Mouse (Mus musculus): ENCODE data around the gene Vmn1r221. TPM values are rescaled to one million over a fixed set of nuclear protein-coding genes. Genes with fewer than 3 reads are reported as not detected.

Gene Vmn1r221
- total and polyA plus RNA-seq, 3 experiments: 0.16 TPM; not detected in 2

DNA sequence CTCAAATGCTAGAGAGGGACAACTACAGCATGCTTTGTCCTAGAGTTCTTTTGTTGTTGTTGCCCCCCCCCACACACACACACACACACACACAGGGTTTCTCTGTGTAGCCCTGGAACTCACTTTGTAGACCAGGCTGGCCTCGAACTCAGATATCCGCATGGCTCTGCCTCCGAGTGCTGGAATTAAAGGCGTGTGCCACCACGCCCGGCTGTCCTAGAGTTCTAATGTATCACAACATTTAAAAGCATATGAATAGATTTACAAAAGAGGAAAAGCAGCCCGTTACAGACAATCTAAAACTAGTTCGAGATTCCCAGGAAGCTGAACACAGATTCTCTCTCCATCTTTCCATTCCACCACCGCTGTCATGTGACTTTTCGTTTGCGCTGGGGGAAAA lies 55.8 kb downstream of the Vmn1r221 start:
- no peaks in the 10 kb centered on the region for H3K4me1 ChIP-seq (ENCODE audit: insufficient read depth, low read depth, low read length)
- peaks cover 4% of the 10 kb centered on the region; the same call in 1 of the 2 replicates for H3K27me3 ChIP-seq (ENCODE audit: insufficient read depth, low read length)
- no peak for DNase-seq (ENCODE audit: low spot score)
- H3K9me3 ChIP-seq (replicated peaks): no peaks in the 10 kb centered on the region
- ATAC-seq (ENCODE audit: extremely low read depth, insufficient number of reproducible peaks, low FRiP score, poor library complexity, severe bottlenecking): no peak
- TF ChIP-seq CTCF (IDR thresholded peaks at IDR 0.05; ENCODE audit: low read depth, low read length): no peak
- no peaks in the 10 kb centered on the region for H3K36me3 ChIP-seq (replicated peaks)
- no peak overlapping the region for H3K4me3 ChIP-seq (ENCODE audit: low read depth, low read length)

DNA sequence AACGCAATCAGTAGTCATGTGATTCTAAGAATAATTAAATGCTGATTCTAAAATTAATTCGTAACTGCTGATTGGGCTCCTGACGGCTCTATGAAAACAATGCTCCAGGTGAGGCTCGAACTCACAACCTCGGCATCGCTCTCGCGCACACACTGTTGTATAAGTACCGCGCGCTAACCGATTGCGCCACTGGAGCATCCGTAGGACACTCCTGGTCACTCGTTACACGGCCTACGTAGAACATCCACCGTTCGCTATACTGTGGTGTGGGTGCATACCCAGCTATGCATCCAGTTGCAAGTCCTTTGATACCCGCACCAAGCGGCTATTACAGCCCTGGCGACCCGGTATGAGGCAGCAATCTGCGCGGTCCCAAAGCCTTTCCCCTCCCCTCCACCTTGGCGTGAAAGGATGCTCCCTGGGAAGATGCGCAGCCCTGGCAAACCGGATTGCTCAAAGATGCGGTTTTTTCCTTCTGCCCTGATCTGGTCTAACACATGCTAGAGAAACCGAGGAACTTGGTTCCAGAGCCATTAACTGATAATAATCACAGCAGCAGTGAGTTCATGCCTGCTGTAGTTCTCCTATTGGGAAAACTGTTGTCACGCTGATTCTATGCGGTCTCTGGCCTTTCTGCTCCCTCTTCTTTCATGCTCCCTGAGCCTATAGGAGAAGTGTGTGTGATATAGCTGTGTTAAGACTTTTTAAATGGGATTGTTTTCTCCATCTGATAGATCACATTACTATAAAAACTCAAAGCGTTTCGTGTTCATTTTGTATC lies 56.6 kb downstream of the Vmn1r221 start:
- Histone ChIP-seq H3K4me1 (ENCODE audit: insufficient read depth, low read depth, low read length) (no peaks in the 10 kb centered on the region), H3K36me3 (replicated peaks) (no peaks in the 10 kb centered on the region), H3K4me3 (ENCODE audit: low read depth, low read length) (no peak overlapping the region), H3K9me3 (replicated peaks) (no peaks in the 10 kb centered on the region), H3K27me3 (ENCODE audit: insufficient read depth, low read length) (peaks cover 4% of the 10 kb centered on the region; the same call in 1 of the 2 replicates)
- TF ChIP-seq CTCF (IDR thresholded peaks at IDR 0.05; ENCODE audit: low read depth, low read length): no peak
- no peak for TF ChIP-seq POLR2AphosphoS5 (IDR thresholded peaks at IDR 0.05; ENCODE audit: insufficient replicate concordance, low read depth, low read length)
- no peak for TF ChIP-seq TAL1 (conservative IDR thresholded peaks at IDR 0.05; ENCODE audit: low read depth, low read length)
- no peak for TF ChIP-seq GATA2 (IDR thresholded peaks at IDR 0.05; ENCODE audit: borderline replicate concordance, low read depth, low read length)
- TF ChIP-seq GATA1 (IDR thresholded peaks at IDR 0.05; ENCODE audit: borderline replicate concordance, low read length): no peak
- ATAC-seq (ENCODE audit: extremely low read depth, insufficient number of reproducible peaks, low FRiP score, poor library complexity, severe bottlenecking): no peak
- no peak for DNase-seq (ENCODE audit: low spot score)

Other genes with a start within 250 kb of the Vmn1r221 start
- gene Vmn1r213, start 206.5 kb upstream of the Vmn1r221 start, total RNA-seq (2014; fragmentation: Nextera tagmentation): not detected in 2 replicates
- gene Vmn1r213, start 206.5 kb upstream of the Vmn1r221 start, total RNA-seq (2017): 0.12 and 0.33 TPM in 2 replicates
- gene Vmn1r213, start 206.5 kb upstream of the Vmn1r221 start, polyA plus RNA-seq (2012): not detected in 2 replicates
- not detected in 2 replicates for gene Vmn1r214, start 183.7 kb upstream of the Vmn1r221 start, total RNA-seq (2014; fragmentation: Nextera tagmentation)
- under 0.01 and 0.06 TPM in 2 replicates for gene Vmn1r214, start 183.7 kb upstream of the Vmn1r221 start, total RNA-seq (2017)
- gene Vmn1r214, start 183.7 kb upstream of the Vmn1r221 start, polyA plus RNA-seq (2012): not detected in 2 replicates
- gene Vmn1r215, start 146.1 kb upstream of the Vmn1r221 start, total RNA-seq (2014; fragmentation: Nextera tagmentation): not detected in 2 replicates
- 0.12 and 0.38 TPM in 2 replicates for gene Vmn1r215, start 146.1 kb upstream of the Vmn1r221 start, total RNA-seq (2017)
- not detected in 2 replicates for gene Vmn1r215, start 146.1 kb upstream of the Vmn1r221 start, polyA plus RNA-seq (2012)
- not detected in 2 replicates for gene Vmn1r217, start 95.9 kb upstream of the Vmn1r221 start, total RNA-seq (2014; fragmentation: Nextera tagmentation)
- 0.06 and 0.11 TPM in 2 replicates for gene Vmn1r217, start 95.9 kb upstream of the Vmn1r221 start, total RNA-seq (2017)
- not detected in 2 replicates for gene Vmn1r217, start 95.9 kb upstream of the Vmn1r221 start, polyA plus RNA-seq (2012)
- gene Vmn1r218, start 81.0 kb upstream of the Vmn1r221 start, total RNA-seq (2014; fragmentation: Nextera tagmentation): not detected in 2 replicates
- gene Vmn1r218, start 81.0 kb upstream of the Vmn1r221 start, total RNA-seq (2017): 0.06 and 0.11 TPM in 2 replicates
- gene Vmn1r218, start 81.0 kb upstream of the Vmn1r221 start, polyA plus RNA-seq (2012): not detected in 2 replicates
- gene Vmn1r219, start 54.8 kb upstream of the Vmn1r221 start, total RNA-seq (2014; fragmentation: Nextera tagmentation): not detected in 2 replicates
- 0.12 and 0.16 TPM in 2 replicates for gene Vmn1r219, start 54.8 kb upstream of the Vmn1r221 start, total RNA-seq (2017)
- gene Vmn1r219, start 54.8 kb upstream of the Vmn1r221 start, polyA plus RNA-seq (2012): not detected in 2 replicates
- not detected in 2 replicates for gene Vmn1r220, start 26.2 kb upstream of the Vmn1r221 start, total RNA-seq (2014; fragmentation: Nextera tagmentation)
- 0.06 and 0.16 TPM in 2 replicates for gene Vmn1r220, start 26.2 kb upstream of the Vmn1r221 start, total RNA-seq (2017)
- not detected in 2 replicates for gene Vmn1r220, start 26.2 kb upstream of the Vmn1r221 start, polyA plus RNA-seq (2012)
- not detected in 2 replicates for gene Vmn1r222, start 21.8 kb downstream of the Vmn1r221 start, total RNA-seq (2014; fragmentation: Nextera tagmentation)
- gene Vmn1r222, start 21.8 kb downstream of the Vmn1r221 start, total RNA-seq (2017): not detected in 2 replicates
- not detected in 2 replicates for gene Vmn1r222, start 21.8 kb downstream of the Vmn1r221 start, polyA plus RNA-seq (2012)
- not detected in 2 replicates for gene Vmn1r223, start 33.0 kb downstream of the Vmn1r221 start, total RNA-seq (2014; fragmentation: Nextera tagmentation)
- gene Vmn1r223, start 33.0 kb downstream of the Vmn1r221 start, total RNA-seq (2017): 0.06 and 0.22 TPM in 2 replicates
- gene Vmn1r223, start 33.0 kb downstream of the Vmn1r221 start, polyA plus RNA-seq (2012): not detected in 2 replicates
- gene Zfp322a, start 155.1 kb downstream of the Vmn1r221 start, total RNA-seq (2014; fragmentation: Nextera tagmentation): 51.4 and 53.7 TPM in 2 replicates
- gene Zfp322a, start 155.1 kb downstream of the Vmn1r221 start, total RNA-seq (2017): 83.0 and 110 TPM in 2 replicates
- 1.2 and 1.4 TPM in 2 replicates for gene Zfp322a, start 155.1 kb downstream of the Vmn1r221 start, polyA plus RNA-seq (2012)
- 3.7 and 4.0 TPM in 2 replicates for gene Abt1, start 209.7 kb downstream of the Vmn1r221 start, total RNA-seq (2014; fragmentation: Nextera tagmentation)
- 9.5 and 11.4 TPM in 2 replicates for gene Abt1, start 209.7 kb downstream of the Vmn1r221 start, total RNA-seq (2017)
- gene Abt1, start 209.7 kb downstream of the Vmn1r221 start, polyA plus RNA-seq (2012): 6.5 and 6.9 TPM in 2 replicates

Measured in G1E (cell line).